Mouse (Mus musculus) erythroblast, embryonic 14.5 days (primary cell): ENCODE results near the gene Cfap61.

Source experiments
- GATA1 ChIP-seq: IDR thresholded peaks from 2 replicates; pipeline ENCODE4 v1.6.1; 2012; ENCODE audit warnings: low read length, inconsistent platforms, mixed read lengths
- TAL1 ChIP-seq: IDR thresholded peaks from 3 replicates; pipeline ENCODE4 v1.6.1; 2012; ENCODE audit warnings: low read length, inconsistent platforms, mixed read lengths

DNA sequence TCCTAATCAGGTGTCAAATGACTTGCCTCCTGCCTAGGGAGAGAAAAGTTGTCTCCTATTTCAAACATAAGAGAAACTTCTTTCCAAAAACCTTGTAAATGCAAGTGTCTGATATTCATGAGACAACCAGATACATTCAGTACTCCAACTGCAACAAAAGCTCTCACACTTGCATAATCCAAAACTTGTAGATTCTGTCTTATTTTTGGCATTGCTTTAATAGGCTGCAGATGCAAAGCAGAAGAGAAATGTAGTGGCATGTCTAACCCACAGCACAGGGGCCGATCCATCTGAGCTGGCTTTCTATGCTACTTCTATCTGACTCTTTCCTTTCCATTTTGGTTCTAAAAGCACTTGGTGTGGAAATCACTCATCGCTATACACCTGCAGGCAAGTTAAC is 296.9 kb downstream of the Cfap61 start:
- TF ChIP-seq GATA1, result no peak
- no peak for TF ChIP-seq TAL1
